Mouse (Mus musculus) cortical plate, adult 2 months (tissue): ENCODE data around the gene Slc4a8. TPM values are rescaled to one million over a fixed set of nuclear protein-coding genes. Genes with fewer than 3 reads are reported as not detected.

Source experiments
- H3K27ac ChIP-seq: fragments of 200-500 bp; 2 replicates; pipeline ENCODE4 v1.5.1; 2012; ENCODE audit warnings: low read length, control low read depth, inconsistent platforms; ENCODE audit not compliant: insufficient read depth
- H3K4me1 ChIP-seq: fragments of 200-500 bp; 2 replicates; pipeline ENCODE4 v1.6.1; 2011; ENCODE audit warnings: low read length; ENCODE audit not compliant: control insufficient read depth, insufficient read depth
- H3K4me3 ChIP-seq: fragments of 200-500 bp; 2 replicates; pipeline ENCODE4 v1.5.1; 2011; ENCODE audit warnings: mild to moderate bottlenecking, low read length, control low read depth; ENCODE audit not compliant: insufficient read depth
- CTCF ChIP-seq: fragments of 200-500 bp; IDR thresholded peaks from 2 replicates; pipeline ENCODE4 v1.5.1; 2011; ENCODE audit warnings: mild to moderate bottlenecking, control low read depth, low read length; ENCODE audit not compliant: insufficient read depth; ENCODE audit errors: extremely low read depth
- POLR2A ChIP-seq: fragments of 200-500 bp; IDR thresholded peaks from 2 replicates; pipeline ENCODE4 v1.6.1; 2011; ENCODE audit warnings: mild to moderate bottlenecking, low read length, control low read depth; ENCODE audit not compliant: insufficient read depth; ENCODE audit errors: extremely low read depth
- polyA plus RNA-seq: library from polyadenylated mRNA; depleted of rRNA; stranded (reverse); fragments of >200 nt; gene quantifications from 2 replicates; pipeline ENCODE4 v1.2.3, GENCODE M21; 2012

Gene Slc4a8
- polyA plus RNA-seq, 1 experiment, result 31.4 TPM

DNA sequence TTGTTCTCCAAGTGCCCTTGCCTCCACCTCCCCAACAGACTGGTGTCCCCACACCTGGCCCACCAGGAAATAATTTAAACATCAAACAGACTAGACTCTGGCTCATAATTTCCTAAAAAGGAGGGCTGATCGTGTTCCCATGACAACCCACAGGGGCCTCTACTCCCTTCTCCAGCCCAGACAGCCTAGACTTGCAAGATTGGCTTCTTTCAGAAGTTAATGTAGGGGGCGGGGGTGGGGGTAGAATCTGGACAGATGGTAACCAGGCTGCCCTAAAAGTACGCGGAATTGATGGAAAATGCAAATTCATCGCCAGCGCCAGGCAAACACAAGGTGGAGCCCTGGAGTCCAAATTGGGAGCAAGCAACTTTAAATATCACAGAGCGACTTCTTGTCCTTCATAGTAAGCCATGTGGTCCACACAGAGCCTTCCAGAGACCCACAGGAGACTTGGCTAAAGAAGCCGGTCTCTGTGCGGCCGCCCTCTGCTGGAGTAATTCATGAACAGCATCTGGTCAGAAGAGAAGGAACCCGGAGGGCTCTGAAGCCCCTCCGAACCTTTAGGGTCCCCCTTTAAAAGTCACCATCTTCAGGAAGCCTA, 77.2 kb downstream of the Slc4a8 start:
- no peak overlapping the region for H3K4me3 ChIP-seq
- no peaks in the 10 kb centered on the region for H3K4me1 ChIP-seq
- H3K27ac ChIP-seq, result no peak overlapping the region
- TF ChIP-seq CTCF, result peak; percentile 43
- no peak for TF ChIP-seq POLR2A

DNA sequence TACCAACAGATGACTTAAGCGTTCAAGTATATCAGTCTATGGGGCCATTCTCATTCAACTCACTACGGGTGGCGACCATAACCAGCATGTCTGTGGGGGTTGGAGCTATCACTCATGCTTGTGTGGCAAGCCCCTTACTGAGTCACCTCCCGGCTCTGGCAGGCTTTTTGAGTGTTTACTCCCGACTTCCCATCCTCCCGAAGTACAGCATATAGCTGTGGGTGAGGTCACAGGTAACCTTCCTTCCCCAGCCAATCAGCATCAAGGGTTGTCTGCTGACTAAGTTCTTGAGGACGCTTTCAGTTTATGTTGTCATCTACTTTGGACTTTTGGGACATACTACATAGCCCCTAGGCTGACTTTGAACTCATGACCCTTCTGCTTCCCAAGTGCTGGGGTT, 82.8 kb downstream of the Slc4a8 start:
- no peak for TF ChIP-seq CTCF
- TF ChIP-seq POLR2A, result no peak
- Histone ChIP-seq H3K4me3 (no peak overlapping the region), H3K27ac (no peak overlapping the region), H3K4me1 (no peaks in the 10 kb centered on the region)

DNA sequence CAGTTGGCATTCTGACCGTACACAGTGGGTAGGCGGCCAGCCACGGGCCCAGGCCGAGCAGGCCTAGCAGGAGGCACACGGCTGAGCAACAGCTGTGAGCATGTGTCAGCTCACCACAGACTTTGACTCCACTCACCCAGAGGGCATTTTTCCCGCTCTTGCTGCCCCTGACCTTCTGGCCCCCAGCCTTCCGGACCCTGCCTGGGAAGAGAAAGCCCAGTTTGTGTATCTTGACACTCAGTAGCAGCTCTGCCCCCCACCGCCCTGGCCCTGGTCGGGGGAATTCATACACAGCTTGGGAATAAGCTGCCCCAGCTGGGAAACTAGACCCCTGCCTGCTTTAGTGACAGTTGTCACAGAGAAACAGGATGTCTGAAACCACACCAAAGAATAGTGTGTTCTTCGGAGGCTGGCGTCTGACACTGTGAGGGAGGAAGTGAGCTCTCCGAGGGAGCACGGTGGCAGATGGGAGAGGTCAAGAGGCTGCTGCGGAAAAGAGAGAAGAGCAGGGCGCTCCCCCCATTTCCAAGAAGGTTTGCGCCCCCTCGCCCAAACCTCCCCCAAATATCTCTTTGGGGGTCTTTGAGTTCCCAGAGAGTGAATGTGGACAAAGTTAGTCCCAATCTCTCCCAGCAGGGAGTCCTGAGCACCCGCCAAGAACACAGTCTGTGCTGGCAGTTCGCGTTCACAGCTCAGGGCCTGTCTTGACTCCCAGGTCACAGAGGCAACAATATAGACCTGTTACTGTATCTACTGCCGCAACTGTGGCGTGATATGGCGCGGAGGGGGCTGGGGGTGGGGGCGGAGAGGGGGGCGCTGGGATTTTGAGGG, 83.7 kb downstream of the Slc4a8 start:
- H3K4me3 ChIP-seq, result no peak overlapping the region
- no peak for TF ChIP-seq POLR2A
- TF ChIP-seq CTCF, result no peak
- no peaks in the 10 kb centered on the region for H3K4me1 ChIP-seq
- H3K27ac ChIP-seq, result no peak overlapping the region

DNA sequence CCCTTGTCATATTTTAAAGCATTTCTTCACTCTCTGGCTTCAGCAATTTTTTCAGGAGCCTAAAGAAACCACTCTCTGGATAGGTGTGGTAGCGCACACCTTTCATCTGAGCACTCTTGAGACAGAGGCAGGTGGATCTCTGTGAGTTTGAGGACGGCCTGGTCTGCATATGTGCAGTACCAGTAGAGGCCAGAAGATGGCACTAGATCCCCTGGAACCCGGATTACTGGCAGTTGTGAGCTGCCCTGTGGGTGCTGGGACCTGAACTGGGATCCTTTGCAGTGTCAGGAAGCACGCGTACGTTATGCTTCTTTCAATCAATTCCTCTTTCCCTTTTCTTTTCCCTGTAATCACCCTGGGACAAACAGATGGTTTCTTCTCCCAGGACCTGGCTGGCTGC, 85.6 kb downstream of the Slc4a8 start:
- Histone ChIP-seq H3K4me1 (no peaks in the 10 kb centered on the region), H3K27ac (no peak overlapping the region), H3K4me3 (no peak overlapping the region)
- TF ChIP-seq CTCF, result no peak
- TF ChIP-seq POLR2A, result no peak

DNA sequence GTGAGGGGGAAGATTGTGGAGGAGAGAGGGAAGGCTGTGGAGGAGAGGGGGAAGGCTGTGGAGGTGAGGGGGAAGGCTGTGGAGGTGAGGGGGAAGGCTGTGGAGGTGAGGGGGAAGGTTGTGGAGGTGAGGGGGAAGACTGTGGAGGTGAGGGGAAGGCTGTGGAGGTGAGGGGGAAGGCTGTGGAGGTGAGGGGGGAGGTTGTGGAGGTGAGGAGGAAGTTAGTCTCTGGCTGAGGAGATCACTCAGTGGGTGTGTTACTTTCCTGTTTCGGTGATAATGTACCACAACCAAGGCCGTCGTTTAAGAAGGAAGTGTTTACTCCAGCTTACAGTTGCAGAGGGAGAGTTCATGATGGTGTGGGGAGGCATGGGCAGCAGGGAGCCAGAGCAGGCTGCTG, 96.0 kb downstream of the Slc4a8 start:
- no peak overlapping the region for H3K4me3 ChIP-seq
- no peak overlapping the region for H3K27ac ChIP-seq
- TF ChIP-seq POLR2A (no peak), CTCF (no peak)
- H3K4me1 ChIP-seq, result peaks cover 1% of the 10 kb centered on the region; the same call in 1 of the 2 replicates

DNA sequence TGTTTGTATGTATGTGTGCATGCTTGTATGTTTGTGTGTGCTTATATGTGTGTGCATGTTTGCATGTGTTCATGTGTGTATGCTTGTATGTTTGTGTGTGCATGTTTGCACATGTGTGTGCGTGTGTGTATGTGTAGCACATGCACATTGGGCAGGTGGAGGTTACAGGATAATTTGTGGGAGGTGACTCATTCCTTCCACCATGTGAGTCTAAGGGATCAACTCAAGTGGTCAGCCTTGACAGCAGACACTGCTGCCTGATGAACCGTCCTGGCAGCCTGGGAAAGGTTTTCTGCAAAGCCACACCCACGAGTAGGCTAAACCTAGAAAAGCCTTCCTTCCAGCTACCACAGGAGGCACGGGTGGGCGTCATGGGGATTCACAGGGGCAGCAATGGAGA, 99.3 kb downstream of the Slc4a8 start:
- no peak overlapping the region for H3K27ac ChIP-seq
- no peak for TF ChIP-seq POLR2A
- peaks cover 1% of the 10 kb centered on the region; the same call in 1 of the 2 replicates for H3K4me1 ChIP-seq
- no peak overlapping the region for H3K4me3 ChIP-seq

DNA sequence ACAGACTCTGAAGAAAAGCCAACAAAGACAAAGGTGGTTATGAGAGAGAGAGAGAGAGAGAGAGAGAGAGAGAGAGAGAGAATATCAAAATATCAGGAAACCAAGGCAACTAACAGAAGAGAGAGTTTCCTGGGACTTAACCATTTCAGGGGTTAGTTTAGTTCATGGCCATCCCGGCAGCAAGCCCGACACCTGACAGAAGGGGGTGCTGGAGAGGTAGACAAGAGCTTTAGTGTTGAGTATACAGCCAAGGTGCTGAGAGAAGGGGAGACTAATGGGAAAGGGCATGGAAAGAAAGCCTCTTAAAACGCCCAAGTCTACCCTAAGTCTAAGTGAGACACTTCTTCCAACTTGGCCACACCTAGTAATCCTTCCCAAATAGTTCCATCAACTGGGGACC, 104.0 kb downstream of the Slc4a8 start:
- TF ChIP-seq CTCF (peak; percentile 20; the same call in 1 of the 2 replicates), POLR2A (no peak)
- H3K4me1 ChIP-seq, result peaks cover 1% of the 10 kb centered on the region; the same call in 1 of the 2 replicates
- no peak overlapping the region for H3K27ac ChIP-seq

DNA sequence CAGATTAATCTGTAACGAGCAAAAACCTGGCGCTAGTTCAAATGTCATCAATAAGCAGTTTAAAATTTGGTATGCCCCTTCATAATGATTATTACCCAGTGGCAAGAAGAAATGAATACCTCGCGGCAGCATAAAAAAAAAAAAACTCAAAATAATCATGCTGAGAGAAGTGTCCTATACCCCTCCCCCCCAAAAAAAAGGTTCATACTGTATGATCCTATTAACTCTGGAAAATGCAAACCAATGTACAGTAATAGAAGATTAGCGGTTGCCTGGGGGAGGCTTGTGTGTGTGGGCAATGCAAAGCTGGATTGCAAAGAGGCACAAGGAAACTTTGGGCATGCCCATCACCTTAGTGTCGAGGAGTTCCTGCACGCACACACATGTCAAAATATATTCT, 108.0 kb downstream of the Slc4a8 start, which contains the start of gene Scn8a:
Scn8a (plus strand) TSS at position 301 of the 400 bp plus-strand sequence.
- TF ChIP-seq CTCF (no peak), POLR2A (no peak)
- Histone ChIP-seq H3K27ac (peak within 1 kb of the TSS; percentile 42), H3K4me3 (peak within 1 kb of the TSS; percentile 67), H3K4me1 (no peaks in the 10 kb centered on the region)

More for the DNA sequence above, 104.0 kb downstream of the Slc4a8 start:
- no peak overlapping the region for H3K4me3 ChIP-seq

DNA sequence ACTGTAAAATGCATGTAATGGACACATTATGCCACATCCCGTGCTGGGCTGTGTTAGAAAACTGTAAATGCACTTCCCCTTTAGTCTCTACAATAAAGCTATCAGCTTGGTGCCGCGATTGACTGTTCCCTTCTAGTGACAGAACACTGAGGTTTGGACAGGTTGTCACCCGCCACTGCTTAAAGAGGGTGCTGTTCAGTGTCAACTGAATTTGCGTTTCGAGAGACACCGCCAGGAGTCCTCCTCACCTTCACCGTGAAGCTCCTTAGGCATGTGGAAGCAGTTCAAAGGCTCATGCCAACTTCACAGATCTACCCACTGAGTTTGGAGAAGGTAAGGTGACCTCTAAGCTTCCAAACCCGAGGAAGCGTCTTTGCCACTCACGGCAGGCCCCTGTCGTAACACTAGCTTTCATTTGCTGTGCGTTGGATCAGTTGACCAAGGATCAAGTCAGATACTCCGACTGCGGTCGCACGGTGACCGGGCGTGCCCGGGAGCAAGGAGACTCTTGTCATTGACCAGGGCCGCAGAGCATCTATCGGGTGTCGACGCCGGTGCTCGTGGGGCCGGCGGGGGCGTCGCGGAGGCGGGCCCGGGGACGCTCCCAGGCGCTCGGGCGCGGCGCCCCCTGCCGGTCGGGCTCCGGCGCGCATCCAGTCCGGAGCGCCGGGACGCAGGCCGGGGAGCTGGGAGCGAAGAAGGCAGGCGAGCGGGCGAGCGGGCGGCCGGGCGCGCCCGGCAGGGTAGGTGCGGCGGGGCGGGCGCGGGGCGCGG, 108.6 kb downstream of the Slc4a8 start:
- TF ChIP-seq CTCF (0 out of 2 replicates have a peak, but pooled peaks have one; percentile 0), POLR2A (peak; percentile 24; the same call in 1 of the 2 replicates)
- Histone ChIP-seq H3K4me1 (no peaks in the 10 kb centered on the region; the same call in 1 of the 2 replicates), H3K27ac (peak overlapping the region; percentile 42), H3K4me3 (peak overlapping the region; percentile 67)

DNA sequence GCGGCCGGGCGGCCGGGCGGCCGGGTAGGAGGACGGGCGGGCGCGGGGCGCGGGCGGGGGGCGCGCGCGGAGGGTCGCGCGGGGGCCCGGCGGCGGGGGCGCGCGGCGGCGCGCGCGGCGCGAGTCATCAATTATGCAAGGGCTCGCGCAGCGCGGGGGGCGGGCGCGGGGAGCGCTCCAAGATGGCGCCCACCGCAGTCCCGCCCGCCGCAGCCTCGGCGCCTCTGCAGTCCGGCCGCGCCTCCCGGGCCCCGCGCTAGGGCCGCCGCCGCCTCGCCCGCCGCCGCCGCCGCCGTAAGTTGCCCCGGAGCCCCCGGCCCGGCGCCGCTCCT, 109.2 kb downstream of the Slc4a8 start:
- TF ChIP-seq CTCF, result no peak
- TF ChIP-seq POLR2A, result no peak
- no peaks in the 10 kb centered on the region; the same call in 1 of the 2 replicates for H3K4me1 ChIP-seq
- H3K27ac ChIP-seq, result peak overlapping the region; percentile 95; the same call in 1 of the 2 replicates
- peak overlapping the region; percentile 83 for H3K4me3 ChIP-seq
